Mouse (Mus musculus): ENCODE data around the gene H60b. TPM values are rescaled to one million over a fixed set of nuclear protein-coding genes. Genes with fewer than 3 reads are reported as not detected.
"Not testable (repeated sequence)": the region's sequence is repeated elsewhere in the genome, so short reads cannot be mapped to it uniquely, and the experiment has no call there.

Gene H60b
- total and polyA plus RNA-seq, 3 experiments, result not detected

DNA sequence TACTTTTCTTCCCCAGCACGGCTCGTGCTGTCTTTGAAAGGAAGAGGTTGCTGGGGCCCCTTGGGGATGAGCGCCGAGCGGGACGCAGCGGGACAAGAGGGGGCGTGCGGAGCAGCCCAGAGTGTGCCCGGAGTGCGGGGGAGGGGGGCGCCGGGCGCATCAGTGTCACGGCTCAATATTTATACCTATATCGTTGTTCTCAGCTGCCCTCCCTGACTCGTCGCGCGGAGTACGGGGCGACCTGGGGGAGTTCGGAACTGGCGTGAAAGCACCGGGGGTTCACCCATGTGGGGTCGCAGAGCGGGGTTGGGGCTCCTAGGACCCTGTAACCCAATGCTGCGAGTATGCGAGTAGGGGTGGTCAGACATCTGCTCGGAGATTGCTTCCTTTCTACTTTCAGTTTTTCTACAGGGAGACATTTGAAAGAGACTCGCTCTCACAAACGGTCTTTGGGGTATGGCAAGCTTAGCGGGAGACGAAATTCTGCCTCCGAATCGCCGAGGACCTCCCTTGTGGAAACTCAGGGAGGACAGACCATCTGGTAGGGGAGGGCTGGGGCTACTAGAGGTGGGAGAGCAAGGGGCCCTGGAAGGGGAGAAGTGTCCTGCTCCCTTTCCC is 9.2 kb upstream of the H60b start, which contains the start of gene E030030I06Rik:
E030030I06Rik (minus strand) TSS at position 198 of the 618 bp plus-strand sequence.
- Histone ChIP-seq H3K79me2 (replicated peaks; ENCODE audit: control insufficient read depth, insufficient read depth, low read length) (no peaks in the 10 kb centered on the region), H3K9ac (ENCODE audit: low read depth, low read length) (peak within 1 kb of the TSS; percentile 82), H3K27ac (peak within 1 kb of the TSS; percentile 72), H3K27me3 (ENCODE audit: control insufficient read depth, insufficient read depth, low read length) (peaks cover 19% of the 10 kb centered on the region), H3K36me3 (ENCODE audit: control insufficient read depth, insufficient read depth, low read length) (no peaks in the 10 kb centered on the region), H3K4me3 (peak within 1 kb of the TSS; percentile 63), H3K4me1 (ENCODE audit: control insufficient read depth, insufficient read depth, low read length) (no peaks in the 10 kb centered on the region)
- TF ChIP-seq CTCF (IDR thresholded peaks at IDR 0.05) (no peak), POLR2A (IDR thresholded peaks at IDR 0.05; ENCODE audit: insufficient read depth, low read depth, low read length) (no peak), EP300 (IDR thresholded peaks at IDR 0.05; ENCODE audit: insufficient read depth, low read depth, low read length) (no peak)
- intact Hi-C loops (cut with DNase I), result loop anchor here (10.0 kb wide), 1 partner anchor 586 kb away; the partner anchor contains the start of gene Tbpl1
- DNase-seq, result no peak
- WGBS, result under 1% methylated on average over 37 of the region's 37 CpGs

DNA sequence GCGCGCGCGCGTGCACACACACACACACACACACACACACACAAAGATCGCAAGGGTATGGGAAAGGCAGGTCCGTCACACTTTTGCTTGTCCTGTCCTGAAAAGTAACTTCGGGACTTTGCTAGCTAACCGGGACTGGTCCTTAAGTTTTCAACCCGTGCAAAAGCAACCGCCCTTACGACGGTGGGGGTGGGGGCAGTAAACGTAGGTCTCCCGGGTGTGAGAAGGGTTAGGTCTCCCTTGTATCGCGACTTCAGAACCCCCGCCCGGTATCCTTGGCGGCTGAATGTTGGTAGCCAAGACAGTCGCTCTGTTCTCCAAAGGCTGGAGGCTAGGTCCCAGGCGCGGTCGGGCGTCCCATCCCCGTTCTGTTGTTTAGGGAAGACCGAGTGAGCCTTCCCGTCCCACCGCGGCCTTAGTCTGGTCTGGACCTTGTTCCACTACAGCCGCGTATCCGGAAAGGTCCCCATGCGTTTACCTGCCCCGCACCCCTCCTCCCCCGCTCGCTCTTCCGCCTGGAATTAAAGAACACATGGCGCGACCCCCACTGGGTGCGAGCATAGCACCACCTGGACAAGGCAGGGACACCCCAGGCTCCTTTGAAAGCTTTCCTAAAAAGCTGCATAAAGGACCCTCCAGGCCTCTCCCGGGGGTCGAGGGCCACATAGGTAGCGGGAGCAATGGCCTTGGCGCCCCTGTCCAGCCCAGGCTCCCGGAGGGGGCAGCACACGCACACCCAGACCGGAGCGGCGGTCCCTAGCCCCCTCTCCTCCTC is 8.5 kb upstream of the H60b start:
- peak overlapping the region; percentile 63 for H3K4me3 ChIP-seq
- H3K9ac ChIP-seq (ENCODE audit: low read depth, low read length), result no peak overlapping the region
- no peak overlapping the region for H3K27ac ChIP-seq
- DNase-seq, result peak; percentile 33 to 62
- no peaks in the 10 kb centered on the region for H3K36me3 ChIP-seq (ENCODE audit: control insufficient read depth, insufficient read depth, low read length)
- TF ChIP-seq EP300 (IDR thresholded peaks at IDR 0.05; ENCODE audit: insufficient read depth, low read depth, low read length) (no peak), CTCF (IDR thresholded peaks at IDR 0.05) (no peak), POLR2A (IDR thresholded peaks at IDR 0.05; ENCODE audit: insufficient read depth, low read depth, low read length) (no peak)
- intact Hi-C loops (cut with DNase I), result loop anchor here (10.0 kb wide), 1 partner anchor 585 kb away; the partner anchor contains the start of gene Tbpl1
- peaks cover 20% of the 10 kb centered on the region for H3K27me3 ChIP-seq (ENCODE audit: control insufficient read depth, insufficient read depth, low read length)
- no peaks in the 10 kb centered on the region for H3K79me2 ChIP-seq (replicated peaks; ENCODE audit: control insufficient read depth, insufficient read depth, low read length)
- 2% methylated on average over 50 of the region's 50 CpGs for WGBS
- no peaks in the 10 kb centered on the region for H3K4me1 ChIP-seq (ENCODE audit: control insufficient read depth, insufficient read depth, low read length)

DNA sequence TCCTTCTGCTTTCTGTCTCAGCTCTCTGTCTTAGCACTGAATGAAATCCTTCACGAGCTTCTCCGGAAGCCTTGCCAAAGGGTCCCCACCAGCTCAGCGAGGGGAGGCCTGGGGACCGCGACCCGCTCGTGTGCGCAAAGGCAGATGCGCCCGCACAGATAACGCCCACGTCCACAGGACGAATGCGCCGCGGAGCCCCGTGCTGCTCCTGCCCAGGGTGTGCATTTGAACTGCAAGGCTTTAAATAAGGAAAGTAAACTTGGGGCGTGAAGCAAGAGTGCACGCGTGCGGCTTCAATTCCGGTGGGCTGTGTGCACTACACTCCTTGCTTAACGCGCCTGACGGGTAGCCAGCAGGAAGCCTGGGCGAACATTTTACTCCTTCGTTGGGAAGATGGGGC is 7.8 kb upstream of the H60b start:
- Histone ChIP-seq H3K27me3 (ENCODE audit: control insufficient read depth, insufficient read depth, low read length) (peaks cover 20% of the 10 kb centered on the region), H3K79me2 (replicated peaks; ENCODE audit: control insufficient read depth, insufficient read depth, low read length) (no peaks in the 10 kb centered on the region), H3K36me3 (ENCODE audit: control insufficient read depth, insufficient read depth, low read length) (no peaks in the 10 kb centered on the region), H3K27ac (no peak overlapping the region), H3K9ac (ENCODE audit: low read depth, low read length) (no peak overlapping the region), H3K4me3 (peak overlapping the region; percentile 34), H3K4me1 (ENCODE audit: control insufficient read depth, insufficient read depth, low read length) (no peaks in the 10 kb centered on the region)
- peak; percentile 25 to 47 for DNase-seq
- intact Hi-C loops (cut with DNase I), result no loop called here
- TF ChIP-seq EP300 (IDR thresholded peaks at IDR 0.05; ENCODE audit: insufficient read depth, low read depth, low read length), result no peak
- TF ChIP-seq POLR2A (IDR thresholded peaks at IDR 0.05; ENCODE audit: insufficient read depth, low read depth, low read length), result no peak
- TF ChIP-seq CTCF (IDR thresholded peaks at IDR 0.05), result no peak
- under 1% methylated on average over 27 of the region's 27 CpGs for WGBS

DNA sequence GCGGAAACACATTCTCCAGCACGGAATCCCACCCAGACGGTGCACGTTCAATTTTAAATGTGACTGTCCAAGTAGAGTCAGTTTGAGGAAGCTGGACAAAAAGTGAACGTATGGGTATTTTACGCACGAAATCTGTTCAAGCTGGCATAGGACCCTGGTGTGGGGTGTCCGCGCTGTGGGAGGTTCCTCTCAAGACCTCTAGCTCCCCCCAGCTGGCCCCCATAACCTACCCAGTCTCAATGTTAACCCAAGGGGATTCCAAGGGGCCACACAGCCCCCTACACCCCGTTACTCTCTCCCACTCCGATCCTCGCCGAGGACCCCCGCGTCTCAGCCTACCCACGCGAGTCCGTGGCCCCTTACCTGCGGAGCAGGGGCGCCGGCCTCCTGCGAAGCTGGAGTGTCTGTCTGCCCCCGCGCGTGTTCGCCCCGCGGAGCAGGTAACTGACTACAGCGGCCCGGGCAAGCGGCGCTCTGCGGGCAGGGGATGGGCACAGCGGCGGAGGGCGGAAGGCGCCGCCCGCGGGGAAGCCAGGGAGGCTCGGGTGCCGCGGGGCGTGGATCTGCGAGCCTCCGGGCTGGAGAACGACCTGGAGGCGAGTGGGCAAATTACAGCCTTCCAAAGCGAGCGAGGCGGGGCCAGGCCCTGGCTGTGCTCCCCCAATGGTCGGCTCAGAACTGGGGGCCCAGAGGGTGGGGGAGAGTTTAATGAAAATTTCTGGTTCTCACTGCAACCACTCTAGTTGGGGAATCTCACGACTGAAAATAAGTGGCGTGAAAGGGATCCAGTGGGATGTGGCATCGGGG is 7.1 kb upstream of the H60b start:
- Histone ChIP-seq H3K27me3 (ENCODE audit: control insufficient read depth, insufficient read depth, low read length) (peaks cover 21% of the 10 kb centered on the region), H3K4me3 (0 out of 2 replicates have a peak overlapping the region, but pooled peaks have one; percentile 16)
- H3K9ac ChIP-seq (ENCODE audit: low read depth, low read length); H3K36me3 ChIP-seq (ENCODE audit: control insufficient read depth, insufficient read depth, low read length); H3K79me2 ChIP-seq (replicated peaks; ENCODE audit: control insufficient read depth, insufficient read depth, low read length); intact Hi-C loops (cut with DNase I); H3K4me1 ChIP-seq (ENCODE audit: control insufficient read depth, insufficient read depth, low read length); H3K27ac ChIP-seq: not testable (repeated sequence)
- 3% methylated on average over 55 of the region's 55 CpGs for WGBS
- DNase-seq, result peak; percentile 28 to 49

DNA sequence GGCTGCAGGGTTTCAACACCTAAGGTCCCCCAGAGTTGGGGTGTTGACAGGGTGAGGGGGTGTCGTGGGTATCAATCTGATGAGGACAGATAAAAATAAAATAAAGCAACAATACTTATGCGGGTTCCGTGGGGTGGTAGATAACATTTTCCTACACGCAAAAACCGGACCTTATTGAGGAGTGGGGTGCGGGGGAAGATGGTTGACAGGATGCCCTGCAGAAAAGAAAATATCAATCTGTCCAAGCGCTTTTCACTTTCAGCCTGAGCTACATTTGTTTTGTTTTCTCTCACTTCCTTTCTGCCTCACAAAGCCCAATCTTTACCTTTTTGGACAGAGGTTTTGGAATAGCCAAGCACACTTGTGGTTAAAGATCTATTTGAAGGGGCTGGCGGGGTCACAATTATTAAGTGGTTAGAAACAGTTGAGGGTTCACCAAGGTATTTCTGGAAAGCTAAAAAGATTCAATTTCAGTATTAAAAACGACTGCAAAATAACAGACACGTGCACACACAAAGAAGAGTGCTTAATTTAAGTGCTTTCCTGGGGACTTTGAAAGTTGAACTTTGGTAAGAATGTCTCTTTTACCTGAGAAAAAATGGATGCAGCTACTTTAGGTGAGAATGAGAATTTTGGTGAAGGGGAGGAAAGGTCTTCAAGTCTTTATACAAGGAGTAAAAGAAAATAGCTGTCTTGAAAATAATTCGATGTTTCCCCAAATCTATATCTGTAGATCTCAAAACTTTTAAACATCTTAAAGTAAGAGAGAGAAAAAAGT is 6.3 kb upstream of the H60b start:
- WGBS, result 7% methylated on average over 11 of the region's 11 CpGs
- intact Hi-C loops (cut with DNase I); H3K27ac ChIP-seq; H3K36me3 ChIP-seq (ENCODE audit: control insufficient read depth, insufficient read depth, low read length); DNase-seq; H3K4me1 ChIP-seq (ENCODE audit: control insufficient read depth, insufficient read depth, low read length); H3K79me2 ChIP-seq (replicated peaks; ENCODE audit: control insufficient read depth, insufficient read depth, low read length); H3K9ac ChIP-seq (ENCODE audit: low read depth, low read length); H3K4me3 ChIP-seq: not testable (repeated sequence)
- H3K27me3 ChIP-seq (ENCODE audit: control insufficient read depth, insufficient read depth, low read length), result peaks cover 23% of the 10 kb centered on the region

DNA sequence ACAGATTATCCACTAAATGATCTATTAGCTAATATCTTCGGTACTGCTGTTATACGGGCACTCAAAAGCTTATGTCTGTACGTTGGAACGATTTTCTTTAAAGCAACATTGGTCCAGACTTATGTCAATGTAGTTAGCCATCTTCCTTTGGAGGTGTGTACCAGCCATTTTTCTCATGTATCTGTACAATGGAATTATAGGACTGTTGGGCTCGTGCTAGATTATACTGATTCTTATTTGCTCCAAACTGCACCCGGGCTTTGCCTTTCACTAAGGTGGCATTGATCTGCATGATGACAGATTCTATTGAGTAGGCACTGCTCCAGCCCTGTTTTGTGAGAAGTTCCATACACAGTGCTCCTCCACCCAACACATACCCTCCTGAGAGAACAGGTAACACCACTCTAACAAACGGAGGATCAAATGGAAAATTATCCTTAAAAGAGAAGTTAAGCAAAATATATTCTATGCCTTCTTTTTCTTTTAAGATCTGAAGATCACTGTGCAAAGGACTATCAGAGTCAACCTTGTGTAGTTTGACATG is 5.2 kb upstream of the H60b start:
- DNase-seq; H3K79me2 ChIP-seq (replicated peaks; ENCODE audit: control insufficient read depth, insufficient read depth, low read length); H3K36me3 ChIP-seq (ENCODE audit: control insufficient read depth, insufficient read depth, low read length); H3K4me3 ChIP-seq; H3K4me1 ChIP-seq (ENCODE audit: control insufficient read depth, insufficient read depth, low read length); intact Hi-C loops (cut with DNase I); H3K27ac ChIP-seq; H3K9ac ChIP-seq (ENCODE audit: low read depth, low read length): not testable (repeated sequence)
- 19% methylated on average over 7 of the region's 7 CpGs for WGBS
- H3K27me3 ChIP-seq (ENCODE audit: control insufficient read depth, insufficient read depth, low read length), result peaks cover 24% of the 10 kb centered on the region

DNA sequence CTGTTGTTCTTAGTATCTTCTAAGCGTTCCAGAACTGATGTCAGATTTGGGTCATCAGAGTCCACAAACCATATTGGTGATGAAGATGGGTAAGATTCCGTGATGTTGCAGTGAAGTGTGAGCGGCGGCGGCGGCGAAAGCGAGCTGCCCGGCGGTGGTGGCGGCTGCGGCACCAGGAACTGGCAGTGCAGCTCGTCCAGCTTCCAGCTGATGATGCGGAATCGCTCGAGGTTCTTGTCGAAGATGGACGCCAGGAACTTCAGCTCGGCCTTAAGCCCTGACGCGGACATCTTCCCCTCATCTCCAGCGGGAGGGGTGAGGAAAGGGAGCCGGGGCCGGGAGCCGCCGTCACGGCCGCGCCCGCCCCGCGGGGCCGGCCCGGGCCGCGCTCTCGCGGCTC is 4.3 kb upstream of the H60b start:
- H3K4me1 ChIP-seq (ENCODE audit: control insufficient read depth, insufficient read depth, low read length); intact Hi-C loops (cut with DNase I); H3K4me3 ChIP-seq; H3K27ac ChIP-seq; H3K9ac ChIP-seq (ENCODE audit: low read depth, low read length); H3K36me3 ChIP-seq (ENCODE audit: control insufficient read depth, insufficient read depth, low read length); H3K79me2 ChIP-seq (replicated peaks; ENCODE audit: control insufficient read depth, insufficient read depth, low read length): not testable (repeated sequence)
- peaks cover 27% of the 10 kb centered on the region for H3K27me3 ChIP-seq (ENCODE audit: control insufficient read depth, insufficient read depth, low read length)
- DNase-seq, result peak; percentile 42 to 60
- 1% methylated on average over 38 of the region's 38 CpGs for WGBS

All from heart, adult 2 months (tissue).